Mouse (Mus musculus) T-helper 2 cell (primary cell): ENCODE results near the gene Gm17662.

Experiments used
- in situ Hi-C: fragments of 300-600 bp; cut with MboI, MseI; formaldehyde crosslinking; loops from one replicate; pipeline ENCODE4 v1.15.1; 2025; ENCODE audit warnings: high pct_unique_total_duplicates

Gm17662 gene

DNA sequence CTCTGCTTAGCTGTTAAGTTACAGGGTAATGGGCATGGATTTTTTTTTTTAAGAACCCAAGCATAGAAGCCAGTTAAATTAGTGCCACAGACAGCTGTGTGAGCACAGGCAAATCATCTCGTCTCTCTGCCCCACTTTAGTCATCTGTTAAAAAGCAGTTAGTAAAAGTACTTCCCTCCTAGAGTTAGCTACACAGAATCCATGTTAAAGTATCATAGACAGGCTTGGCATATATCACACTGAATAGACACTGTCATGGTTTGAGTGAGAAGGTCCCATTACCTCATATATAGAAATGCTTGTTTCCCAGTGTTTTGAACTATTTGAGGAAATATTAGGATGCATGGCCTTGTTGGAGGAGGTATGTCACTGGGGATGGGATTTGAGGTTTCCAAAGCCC is at the start of gene Gm17662:
Gene Gm17662 (plus strand): TSS at position 301 of the 400 bp plus-strand sequence.
- in situ Hi-C loops = no loop called here

DNA sequence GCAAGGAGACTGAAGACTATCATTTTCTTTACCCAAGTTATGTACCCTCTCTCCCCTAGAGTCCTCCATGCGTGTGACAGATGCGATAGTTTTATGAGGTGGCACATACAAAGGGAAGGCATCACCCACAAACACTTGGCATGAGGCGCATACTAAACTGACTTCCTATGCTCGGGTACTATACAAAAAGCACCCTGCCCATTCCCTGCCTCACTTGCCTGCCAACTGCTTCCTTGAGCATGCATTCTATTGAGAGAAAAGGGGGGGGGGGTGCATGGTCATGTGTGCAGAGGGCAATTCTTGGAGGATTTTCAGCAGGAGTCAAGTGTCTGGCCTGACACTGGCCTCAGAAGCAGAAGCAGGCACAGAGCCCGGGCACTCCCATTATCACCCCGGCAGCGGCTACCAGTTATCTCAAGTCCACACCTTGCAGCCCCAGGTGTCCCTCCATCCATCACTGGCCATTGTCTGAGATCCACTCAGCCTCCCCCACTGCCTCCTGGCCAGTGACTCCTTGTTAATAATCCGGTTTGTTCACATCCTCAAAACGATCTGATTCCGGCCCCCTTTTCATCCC is 46.3 kb upstream of the Gm17662 start:
- in situ Hi-C loops = no loop called here

DNA sequence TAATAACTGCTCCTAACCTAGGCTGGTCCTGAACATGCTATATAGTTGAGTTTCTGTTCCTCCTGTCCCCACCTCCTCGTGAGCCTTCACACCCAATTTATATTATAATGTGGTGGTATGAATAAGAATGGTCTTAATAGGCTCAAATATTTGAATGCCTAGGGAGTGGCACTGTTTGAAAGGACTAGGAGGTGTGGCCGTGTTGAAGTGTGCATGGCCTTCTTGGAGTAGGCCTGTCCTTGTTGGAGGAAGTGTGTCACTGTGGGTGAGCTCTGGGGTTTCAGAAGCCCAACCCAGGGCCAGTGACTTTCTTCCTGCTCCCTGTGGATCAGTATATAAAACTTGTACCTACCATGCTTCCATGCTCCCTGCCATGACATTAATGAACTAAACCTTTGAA is 43.5 kb upstream of the Gm17662 start:
- in situ Hi-C loops = no loop called here

DNA sequence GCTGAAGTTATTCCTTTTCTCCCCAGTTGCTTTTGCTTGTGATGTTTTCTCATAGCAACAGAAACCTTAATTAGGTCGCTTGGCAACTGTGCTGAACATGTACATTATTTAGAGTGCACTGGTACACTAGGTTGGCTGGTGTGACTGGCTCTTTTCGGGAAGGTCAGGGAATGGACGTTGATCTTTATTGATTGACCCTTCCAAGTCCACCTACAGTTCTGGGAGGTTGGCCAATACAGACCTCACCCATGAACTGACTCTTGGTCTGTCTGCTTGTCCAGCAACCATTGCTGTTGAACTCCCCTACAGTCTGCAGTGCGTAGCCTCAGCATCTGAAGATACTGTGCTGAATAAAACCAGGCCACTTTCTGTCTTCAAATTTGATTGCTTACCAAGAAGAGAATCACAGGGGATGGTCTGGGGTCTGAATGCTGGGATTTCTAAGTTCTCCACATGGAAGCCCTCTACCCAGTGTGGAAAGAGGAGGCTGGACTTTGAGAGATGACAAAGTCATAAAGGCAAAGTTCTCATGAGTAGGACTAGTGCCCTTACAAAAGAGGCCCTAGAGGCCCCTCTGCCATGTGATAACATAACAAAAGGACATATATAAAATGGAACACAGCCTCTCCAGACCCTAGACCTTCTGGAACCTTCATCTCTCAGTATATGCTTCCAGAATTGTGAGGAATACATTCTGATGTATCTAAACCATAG is 40.5 kb upstream of the Gm17662 start:
- in situ Hi-C loops = no loop called here

DNA sequence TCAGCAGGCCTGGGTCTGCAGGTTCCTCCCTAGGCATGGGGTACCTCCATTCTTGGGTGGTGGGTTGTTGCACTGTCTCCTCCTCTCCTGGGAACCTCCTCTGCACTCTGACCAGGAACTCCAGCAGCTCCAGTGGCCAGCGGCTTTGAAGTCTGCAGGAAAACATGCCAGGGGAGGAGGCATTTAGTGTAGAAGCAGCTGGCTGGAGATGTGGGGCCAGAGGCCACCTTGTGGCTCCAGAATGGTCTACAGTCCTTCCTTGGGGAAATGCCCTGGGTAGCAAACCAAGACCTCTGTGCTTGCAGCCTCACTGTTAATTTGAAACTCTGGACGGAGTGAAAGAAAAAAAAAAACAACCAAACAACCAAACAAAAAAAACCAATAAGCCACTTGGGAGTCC is 39.6 kb upstream of the Gm17662 start:
- in situ Hi-C loops = no loop called here

DNA sequence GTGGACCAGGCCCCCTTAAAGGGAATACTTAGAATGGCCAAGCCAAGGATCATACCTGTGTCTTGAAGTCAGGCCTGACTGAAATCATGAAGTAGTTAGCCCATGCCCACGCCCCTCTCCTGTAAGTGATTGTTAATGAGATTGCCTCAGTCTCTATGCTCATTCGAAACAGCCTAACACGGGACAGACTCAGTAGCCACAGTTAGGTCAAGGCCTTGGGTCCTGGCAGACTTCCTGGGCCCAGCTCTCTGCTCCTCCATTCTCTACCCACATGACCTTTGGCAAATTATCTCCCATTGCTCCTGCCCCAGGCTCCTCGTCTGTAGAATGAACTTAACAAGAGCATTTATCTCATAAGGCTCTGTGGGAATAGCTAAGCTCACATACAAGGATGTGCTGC is 38.1 kb upstream of the Gm17662 start:
- in situ Hi-C loops = no loop called here

DNA sequence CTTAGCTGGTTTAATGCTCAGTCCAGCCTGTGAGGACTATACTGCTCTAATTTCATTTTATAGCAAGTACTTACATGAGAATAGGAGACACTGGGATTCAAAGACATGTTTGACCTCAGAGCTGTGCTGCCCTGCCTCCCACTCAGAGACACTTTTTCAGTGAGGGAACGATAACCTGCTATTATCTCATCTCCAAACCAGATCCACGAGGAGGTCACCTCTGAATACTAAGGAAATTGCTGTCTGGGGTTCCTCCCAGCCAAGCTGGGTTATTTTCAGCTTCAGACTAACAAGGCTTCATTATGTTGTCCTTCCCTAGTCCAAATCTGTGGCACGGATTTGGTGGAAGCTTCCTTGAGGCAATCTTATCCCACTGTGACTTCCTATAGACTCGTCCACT is 37.2 kb upstream of the Gm17662 start:
- in situ Hi-C loops = no loop called here

DNA sequence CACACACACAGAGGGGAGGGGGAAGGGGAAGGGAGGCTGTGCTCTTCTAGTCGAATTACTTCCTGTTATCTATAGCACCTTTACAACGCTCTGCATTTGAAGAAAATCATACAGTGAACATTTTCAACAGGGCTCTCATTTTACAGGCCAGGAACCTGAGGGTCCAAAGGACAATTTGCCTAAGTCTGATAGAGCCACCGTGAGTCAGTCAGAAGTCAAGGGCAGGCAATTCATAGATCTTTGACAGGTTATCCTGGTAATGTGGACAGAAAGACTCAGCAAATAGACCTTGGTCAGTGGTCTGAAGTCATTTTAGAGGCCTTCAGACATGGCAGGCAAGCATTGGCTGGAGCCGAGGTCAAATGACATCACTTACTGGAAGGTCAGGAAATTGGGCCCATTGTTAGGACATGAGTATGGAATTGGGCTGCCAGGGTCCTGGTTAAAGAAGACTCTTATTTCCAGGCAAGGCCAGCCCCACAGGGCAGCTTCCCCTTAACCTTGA is 33.5 kb upstream of the Gm17662 start:
- in situ Hi-C loops = no loop called here

DNA sequence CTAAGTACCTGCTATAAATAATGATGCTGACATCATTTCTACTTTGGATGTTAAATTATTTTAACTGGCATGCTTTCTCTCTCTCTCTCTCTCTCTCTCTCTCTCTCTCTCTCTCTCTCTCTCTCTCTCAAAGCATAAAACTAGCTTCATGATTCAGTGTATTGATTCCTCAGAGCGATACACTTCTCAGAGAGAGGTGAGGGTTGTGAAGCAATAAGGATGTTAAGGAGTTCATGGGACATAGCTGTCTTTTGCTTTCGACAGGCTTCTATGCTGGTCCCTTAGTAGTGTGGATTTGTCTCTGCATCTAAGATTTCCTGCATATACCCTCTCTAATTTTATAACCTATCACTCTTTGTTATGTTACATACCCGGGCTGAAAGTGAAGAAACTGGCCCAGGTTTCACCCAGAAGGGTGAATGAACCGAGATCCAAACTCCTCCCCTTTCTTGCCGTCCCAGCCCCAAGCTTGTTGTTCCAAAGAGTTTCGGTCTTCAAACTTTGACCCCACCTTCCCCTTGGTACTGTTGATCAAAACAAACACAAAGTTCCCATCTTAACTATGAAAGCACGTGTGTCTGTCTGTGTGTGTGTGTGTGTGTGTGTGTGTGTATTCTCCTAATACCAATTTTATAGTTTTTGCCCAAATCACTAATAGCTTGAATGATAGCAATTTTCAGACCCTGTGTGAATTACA is 32.6 kb upstream of the Gm17662 start:
- in situ Hi-C loops = no loop called here

DNA sequence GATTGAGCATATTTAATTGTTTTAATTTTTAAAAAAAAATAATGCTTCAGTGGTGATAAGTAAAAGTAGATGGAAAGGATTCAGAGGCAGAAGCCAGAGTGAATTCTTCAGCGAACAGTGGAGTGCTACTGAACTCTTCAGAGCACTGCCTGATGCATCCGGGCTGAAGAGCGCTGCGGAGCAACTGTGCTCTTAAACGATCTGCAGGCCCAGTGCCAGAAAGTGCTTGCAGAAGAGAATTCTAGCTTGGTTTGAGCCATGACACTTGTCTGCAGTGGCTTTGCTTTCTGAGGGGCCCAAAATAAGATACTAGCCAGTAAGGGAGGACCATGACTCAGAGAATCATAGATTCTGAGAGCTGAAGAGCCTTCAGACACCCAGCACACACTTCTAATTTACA is 28.2 kb upstream of the Gm17662 start:
- in situ Hi-C loops = no loop called here

DNA sequence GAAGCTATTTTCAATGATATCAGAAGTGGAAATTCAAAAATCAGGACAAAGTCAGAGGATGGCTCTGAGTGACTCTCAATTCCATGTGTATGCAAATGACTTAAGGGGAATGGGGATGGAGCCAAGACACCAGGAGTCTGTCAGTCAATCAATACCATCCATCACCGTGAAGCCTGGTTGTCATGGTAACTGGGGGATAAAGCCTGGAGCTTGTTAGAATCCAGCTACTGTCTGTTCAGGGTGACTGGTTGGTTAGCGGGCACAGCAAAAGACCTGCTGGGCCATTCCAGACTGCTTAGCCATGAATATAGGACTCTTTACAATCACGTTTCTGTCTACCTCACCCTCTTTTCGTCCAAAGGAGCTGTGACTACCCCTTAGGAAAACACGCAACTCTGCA is 22.0 kb upstream of the Gm17662 start:
- in situ Hi-C loops = no loop called here

DNA sequence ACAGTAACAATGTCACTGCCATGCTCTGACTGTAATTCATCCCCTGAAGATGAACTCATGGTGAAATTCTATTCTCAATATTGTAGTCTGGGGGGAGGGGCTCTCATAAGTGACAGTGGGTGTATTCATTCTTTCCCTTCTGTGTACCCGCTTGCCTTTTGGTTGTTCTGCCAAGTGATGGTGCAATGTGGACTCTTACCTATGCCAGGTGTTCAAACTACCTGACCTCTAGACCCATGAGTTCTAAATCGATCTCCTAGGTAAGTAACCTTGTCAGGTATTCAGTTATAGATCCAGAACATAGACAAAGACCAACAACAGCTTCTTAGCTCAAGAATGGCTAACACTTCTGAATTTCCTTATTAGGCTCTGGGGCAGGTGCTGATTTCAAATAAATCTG is 18.8 kb upstream of the Gm17662 start:
- in situ Hi-C loops = no loop called here

DNA sequence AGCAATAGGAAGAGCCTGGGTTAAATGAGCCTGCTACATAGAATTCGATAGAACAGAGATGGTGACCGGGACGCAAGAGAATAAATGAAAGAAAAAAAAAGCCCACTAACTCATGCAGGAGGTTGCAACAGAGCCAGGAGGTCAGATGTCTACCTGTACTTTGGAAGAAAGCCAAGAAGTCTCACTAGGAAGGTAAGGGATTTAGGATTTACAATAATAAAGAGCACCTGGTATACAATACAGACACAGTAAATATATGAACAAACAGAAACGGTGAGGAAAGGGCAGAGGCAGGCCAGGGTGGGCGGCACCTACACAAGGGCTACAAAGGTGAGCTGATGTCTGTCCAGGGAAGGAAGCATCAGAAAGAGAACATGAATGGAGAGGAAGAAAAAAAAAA is 14.9 kb upstream of the Gm17662 start:
- in situ Hi-C loops = no loop called here

DNA sequence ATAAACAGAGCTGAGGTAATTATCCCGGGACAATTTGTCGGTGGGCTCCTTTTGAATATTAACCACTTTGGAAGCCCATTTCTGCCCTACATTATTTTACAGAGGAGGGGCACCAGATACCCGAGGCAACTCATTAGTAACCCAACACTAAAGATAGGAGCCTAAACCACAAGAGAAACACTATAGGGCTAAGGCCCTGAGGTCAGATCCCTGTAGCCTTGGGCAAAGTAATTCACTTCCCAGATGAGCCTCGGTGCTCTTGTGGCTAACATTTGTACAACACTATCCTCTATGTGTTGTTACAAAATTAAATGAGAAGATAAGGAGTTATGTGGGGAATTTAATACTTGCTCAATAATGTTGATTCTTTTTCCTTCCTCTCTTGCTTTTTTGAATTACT is 13.6 kb upstream of the Gm17662 start:
- in situ Hi-C loops = no loop called here

DNA sequence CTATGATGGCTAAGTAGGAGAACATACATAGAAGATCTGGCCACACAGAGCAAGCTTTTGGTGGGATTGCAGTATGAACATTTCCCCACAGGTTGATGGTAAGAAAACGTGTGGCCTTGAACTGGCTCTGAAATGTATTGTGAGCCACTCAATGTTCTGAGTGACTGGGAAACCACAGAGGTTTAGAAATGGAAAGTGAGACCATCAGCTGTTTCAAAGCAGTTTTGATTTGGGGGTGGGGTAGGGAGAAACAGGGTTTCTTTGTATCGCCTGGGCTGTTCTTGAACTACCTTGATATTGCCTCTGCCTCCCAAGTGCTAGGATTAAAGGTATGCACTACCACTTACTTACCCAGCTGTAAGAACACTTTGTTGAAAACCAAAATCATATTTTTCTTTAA is 1.9 kb upstream of the Gm17662 start:
- in situ Hi-C loops = no loop called here

DNA sequence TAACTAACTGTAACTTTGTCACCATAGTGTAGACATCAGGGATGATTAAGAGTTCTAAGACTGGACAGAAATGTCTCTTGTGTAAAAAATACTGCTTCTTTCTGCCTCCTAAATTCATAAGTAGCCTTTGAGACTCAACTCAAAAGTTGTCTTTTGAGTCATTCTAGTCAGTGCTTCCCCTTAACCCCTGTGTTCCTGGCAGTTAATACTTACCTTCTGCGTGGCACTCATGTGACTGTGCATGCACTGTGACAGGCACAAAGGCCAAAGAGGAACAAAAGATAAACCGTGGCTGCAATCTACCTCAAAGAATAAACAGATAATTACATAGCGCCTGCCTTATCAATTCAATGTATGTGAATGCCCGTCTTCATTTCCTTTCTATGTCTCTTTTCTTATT is 694 bp downstream of the Gm17662 start:
- in situ Hi-C loops = no loop called here

DNA sequence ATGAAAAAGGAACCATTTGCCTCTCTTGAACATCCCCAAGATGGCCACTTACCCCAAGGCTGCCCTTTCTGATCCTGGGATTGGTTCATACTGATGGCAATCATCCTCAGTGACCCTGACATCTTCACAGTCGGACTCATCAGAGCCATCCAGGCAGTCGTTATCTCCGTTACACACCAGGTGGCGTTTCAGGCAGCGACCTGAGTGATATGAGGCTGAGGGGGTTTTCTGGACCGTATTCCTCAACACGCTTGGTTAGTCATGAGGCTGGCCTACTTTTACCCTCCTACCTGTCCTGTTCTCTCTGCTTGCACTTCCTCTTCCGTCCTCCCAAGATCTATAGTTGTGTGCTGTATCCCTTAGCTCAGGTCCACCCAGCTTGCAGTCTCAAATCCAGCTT is 4.1 kb downstream of the Gm17662 start:
- in situ Hi-C loops = no loop called here

DNA sequence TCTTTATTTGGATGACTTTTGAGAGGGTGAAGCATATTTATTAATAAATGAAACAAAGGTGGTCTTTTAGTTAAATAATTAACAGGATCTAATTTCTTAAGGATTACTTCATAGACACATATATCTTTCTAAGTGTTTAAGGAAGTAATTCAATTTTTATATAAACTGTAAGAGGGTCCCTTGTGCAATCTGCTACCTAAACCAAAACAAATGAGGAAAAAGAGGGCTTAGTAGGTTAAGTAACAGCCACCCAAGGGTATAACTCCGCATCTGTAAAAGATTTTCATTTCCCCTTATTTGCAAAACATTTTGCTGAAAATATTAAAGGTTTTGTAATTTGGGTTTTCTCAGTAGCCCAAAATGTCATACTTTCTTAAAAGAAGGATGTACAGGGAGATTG is 7.3 kb downstream of the Gm17662 start:
- in situ Hi-C loops = no loop called here

DNA sequence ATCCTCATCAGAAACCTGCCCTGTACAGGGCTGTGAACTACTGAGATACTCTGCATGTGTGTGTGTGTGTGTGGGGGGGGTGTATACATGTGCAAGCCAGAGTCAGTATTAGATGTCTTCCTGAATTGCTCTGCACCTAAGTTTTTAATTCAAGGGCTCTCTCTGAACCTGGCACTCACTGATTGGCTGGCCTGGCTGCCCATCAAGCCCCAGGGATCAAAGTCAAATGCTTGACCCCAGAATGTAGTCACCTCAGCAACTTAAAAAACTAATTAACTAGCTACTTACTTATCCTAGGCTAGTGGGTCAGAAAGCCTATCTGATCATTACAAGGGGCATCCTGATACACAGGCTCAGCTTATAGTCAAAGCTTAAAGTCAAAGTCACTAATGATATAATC is 12.5 kb downstream of the Gm17662 start:
- in situ Hi-C loops = no loop called here

DNA sequence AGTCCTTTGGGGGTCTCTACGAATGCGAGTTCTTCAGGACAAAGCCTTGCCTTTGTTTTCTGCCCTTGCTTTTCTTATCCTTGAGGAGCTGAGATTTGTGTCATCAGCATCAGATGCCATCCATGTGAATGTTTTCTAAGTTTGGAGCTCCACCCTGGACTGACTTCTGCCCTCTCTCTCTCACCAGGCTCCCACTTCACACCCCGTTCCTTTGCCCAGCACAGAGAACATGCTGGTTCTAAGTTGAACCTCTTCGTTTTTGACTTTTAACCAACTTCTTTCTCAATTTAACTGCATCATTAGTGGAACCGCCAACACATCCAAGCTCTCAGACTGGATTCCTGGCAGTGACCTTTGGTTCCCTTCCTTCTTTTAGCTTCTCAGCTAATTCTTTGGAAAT is 13.1 kb downstream of the Gm17662 start:
- in situ Hi-C loops = no loop called here

DNA sequence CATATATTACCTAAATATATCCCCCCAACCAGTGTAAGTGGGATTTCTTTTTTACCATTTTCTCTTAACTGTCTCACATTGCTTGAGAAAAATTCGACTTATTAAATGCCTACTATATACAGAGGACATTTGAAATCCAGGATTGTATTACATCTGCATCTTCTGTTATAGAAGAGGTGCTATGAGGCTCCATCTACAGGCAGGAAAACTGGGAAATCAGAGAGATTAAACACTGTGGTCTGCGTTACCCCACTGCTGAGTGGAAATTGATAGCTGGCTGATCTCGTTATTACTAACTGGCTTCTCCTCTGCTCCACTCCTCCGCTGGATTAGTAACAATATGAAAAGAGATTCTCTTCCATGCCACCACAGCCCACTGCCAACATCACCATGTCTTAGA is 18.7 kb downstream of the Gm17662 start:
- in situ Hi-C loops = no loop called here

DNA sequence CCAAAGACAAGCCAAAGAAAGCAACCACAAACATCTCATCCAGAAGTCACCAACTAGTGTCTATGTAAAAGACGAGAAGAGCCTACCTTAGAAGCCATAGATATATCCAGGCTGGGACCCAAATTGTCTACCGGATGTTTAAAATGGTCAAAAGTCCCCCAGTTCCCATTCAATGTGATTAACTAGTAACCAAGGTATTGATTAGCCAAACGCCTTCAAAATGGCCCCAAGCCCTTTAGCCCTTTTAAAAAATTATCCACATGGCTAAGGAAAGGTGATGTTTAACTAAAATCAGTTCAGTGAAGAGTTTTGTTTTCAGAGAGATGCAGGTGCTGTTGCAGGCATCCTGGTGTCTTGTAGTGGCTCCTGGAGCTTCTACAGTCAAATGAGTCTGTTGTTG is 19.2 kb downstream of the Gm17662 start, which contains the start of gene C8a:
Gene C8a (minus strand): TSS at position 76 of the 400 bp plus-strand sequence.
- in situ Hi-C loops = no loop called here

DNA sequence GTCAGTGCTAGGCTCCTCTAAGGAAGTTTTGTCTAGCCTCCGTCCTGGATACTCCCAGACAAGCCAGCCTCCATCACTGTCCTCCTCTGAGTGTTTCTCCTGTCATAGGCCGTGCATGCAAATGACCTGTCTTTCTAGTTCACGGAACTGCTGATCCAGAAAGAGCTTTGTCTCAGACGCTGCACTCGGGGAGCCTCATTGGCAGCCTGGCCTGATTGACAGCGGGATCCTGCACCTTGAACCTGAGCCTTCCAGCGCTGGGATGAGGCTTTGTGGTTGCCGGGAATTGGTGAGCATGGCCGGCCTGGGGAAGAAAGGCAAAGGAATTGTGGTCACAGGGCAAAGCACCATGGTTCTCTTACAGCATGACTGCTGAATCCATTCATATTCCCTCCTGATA is 30.4 kb downstream of the Gm17662 start:
- in situ Hi-C loops = no loop called here
